Comparison of ENCODE assay signal across 12 mouse cellular contexts in the genomic region with DNA sequence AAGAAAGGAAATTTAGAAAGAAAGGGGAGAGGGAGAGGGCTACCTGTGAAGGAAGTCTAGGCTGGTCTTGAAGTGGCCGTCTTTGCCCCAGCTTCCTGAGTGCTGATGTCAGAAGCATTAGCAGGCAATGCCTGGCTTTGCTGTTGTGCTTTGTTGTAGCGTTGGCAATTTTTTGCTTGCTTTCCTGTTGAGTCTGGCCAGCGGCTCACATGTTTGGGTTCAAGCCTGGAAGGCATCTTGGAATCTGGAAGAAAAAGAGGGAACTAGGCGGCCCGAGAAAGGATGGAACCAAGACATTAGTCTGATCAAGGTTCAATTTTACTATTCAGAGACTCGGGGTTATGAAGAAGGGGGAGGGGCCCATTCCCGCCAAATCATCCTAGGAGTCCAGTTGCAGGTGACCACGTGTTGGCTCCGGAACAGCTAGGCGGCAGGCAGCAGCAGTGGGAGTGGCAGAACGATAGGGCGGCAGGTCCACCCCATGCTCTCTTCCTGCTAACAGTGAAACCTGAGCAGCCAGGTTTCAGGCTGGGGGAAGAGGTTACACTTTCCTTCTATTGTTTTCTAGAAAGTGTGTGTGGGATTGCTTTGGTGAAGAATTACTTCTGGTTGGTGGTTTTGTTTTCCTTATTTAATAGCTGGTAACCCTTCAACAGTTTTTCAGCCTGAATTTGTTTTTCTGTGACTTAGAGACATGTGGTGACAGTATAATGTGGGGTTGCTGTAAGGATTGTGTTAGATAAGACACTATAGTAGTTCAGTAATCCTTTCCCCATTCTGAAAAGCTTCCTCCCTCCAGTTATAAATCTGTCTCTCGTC. TPM values are rescaled to one million over a fixed set of nuclear protein-coding genes. Genes with fewer than 3 reads are reported as not detected.
DNase-seq lines count a peak whose midpoint lies in the region; ATAC-seq and TF ChIP-seq lines count a peak whose summit lies in the region.
"Had no signal": no experiment of that assay in that cellular context is flagged by ENCODE, and none has a peak within 500 bp of the region (broad histone marks: within the 10 kb centered on the region; RNA-seq: fewer than 3 reads in every experiment).

No protein-coding gene starts in this region.

- no peak for DNase-seq in embryonic facial prominence, embryonic 14.5 days (ENCODE audit: low spot score)
- peak; percentile 62 for DNase-seq in kidney, postnatal 14 days
- no peak for DNase-seq in left cerebral cortex, adult 2 months (ENCODE audit: extremely low spot score in 1 of 2, low spot score in 2 of 2)
- no peak for DNase-seq in adrenal gland, postnatal 10 days
- DNase-seq: right cerebral cortex, adult 18-20 months; thymus, postnatal 25 days had no signal

- H3K27me3 ChIP-seq in megakaryocyte, embryonic 14.5 days (replicated peaks): no peaks in the 10 kb centered on the region
- no peaks in the 10 kb centered on the region for H3K27me3 ChIP-seq in embryonic facial prominence, embryonic 14.5 days (replicated peaks; ENCODE audit: control insufficient read depth, insufficient read depth, low read length)
- no peaks in the 10 kb centered on the region for H3K27me3 ChIP-seq in stomach, embryonic 16.5 days (ENCODE audit: control insufficient read depth, insufficient read depth, low read length)
- H3K27me3 ChIP-seq: midbrain, embryonic 13.5 days had no signal

- H3K9me3 ChIP-seq in megakaryocyte, embryonic 14.5 days: no peaks in the 10 kb centered on the region
- no peaks in the 10 kb centered on the region for H3K9me3 ChIP-seq in embryonic facial prominence, embryonic 14.5 days (ENCODE audit: control insufficient read depth, low read length)
- no peaks in the 10 kb centered on the region for H3K9me3 ChIP-seq in stomach, embryonic 16.5 days (replicated peaks; ENCODE audit: control insufficient read depth, low read length)
- H3K9me3 ChIP-seq: midbrain, embryonic 13.5 days had no signal

- 0 out of 2 replicates have a peak overlapping the region, but pooled peaks have one; percentile 0 for H3K4me2 ChIP-seq in embryonic facial prominence, embryonic 14.5 days (ENCODE audit: low read depth, low read length)
- H3K4me2 ChIP-seq in stomach, embryonic 16.5 days (ENCODE audit: low read depth, low read length): no peak overlapping the region
- H3K4me2 ChIP-seq: midbrain, embryonic 13.5 days had no signal

- intact Hi-C loops in left cerebral cortex, adult 2 months (cut with DNase I): no loop called here

- peak overlapping the region; percentile 31 for H3K4me3 ChIP-seq in megakaryocyte, embryonic 14.5 days (replicated peaks)
- H3K4me3 ChIP-seq in embryonic facial prominence, embryonic 14.5 days (ENCODE audit: low read depth, low read length): no peak overlapping the region
- H3K4me3 ChIP-seq in stomach, embryonic 16.5 days (replicated peaks; ENCODE audit: low read length): no peak overlapping the region
- no peak overlapping the region for H3K4me3 ChIP-seq in left cerebral cortex, adult 2 months
- H3K4me3 ChIP-seq: layer of hippocampus, adult 2 months; midbrain, embryonic 13.5 days had no signal

- H3K4me1 ChIP-seq in megakaryocyte, embryonic 14.5 days: peaks cover 26% of the 10 kb centered on the region
- peaks cover 5% of the 10 kb centered on the region; the same call in 1 of the 2 replicates for H3K4me1 ChIP-seq in embryonic facial prominence, embryonic 14.5 days (ENCODE audit: control insufficient read depth, insufficient read depth, low read length)
- H3K4me1 ChIP-seq in stomach, embryonic 16.5 days (ENCODE audit: control insufficient read depth, insufficient read depth, low read length): peaks cover 3% of the 10 kb centered on the region; the same call in 1 of the 2 replicates

- WGBS in embryonic facial prominence, embryonic 14.5 days: 15% methylated on average over 13 of the region's 13 CpGs
- WGBS in stomach, embryonic 16.5 days: 12% methylated on average over 13 of the region's 13 CpGs

- no peak overlapping the region for H3K9ac ChIP-seq in embryonic facial prominence, embryonic 14.5 days (ENCODE audit: low read depth, low read length)
- H3K9ac ChIP-seq in stomach, embryonic 16.5 days (ENCODE audit: low read length): no peak overlapping the region
- H3K9ac ChIP-seq: midbrain, embryonic 13.5 days had no signal

- TF ChIP-seq CTCF in left cerebral cortex, adult 2 months (IDR thresholded peaks at IDR 0.05): no peak

- no peak for ATAC-seq in megakaryocyte, adult 5-6 weeks (ENCODE audit: poor library complexity, severe bottlenecking)
- ATAC-seq in embryonic facial prominence, embryonic 14.5 days (ENCODE audit: low read depth): no peak
- no peak for ATAC-seq in stomach, embryonic 16.5 days (ENCODE audit: insufficient read depth, low FRiP score)
- ATAC-seq: forebrain, embryonic 14.5 days; midbrain, embryonic 13.5 days had no signal

- H3K27ac ChIP-seq in embryonic facial prominence, embryonic 14.5 days (replicated peaks; ENCODE audit: low read depth, low read length): no peak overlapping the region
- peak overlapping the region; percentile 46; the same call in 1 of the 2 replicates for H3K27ac ChIP-seq in stomach, embryonic 16.5 days (ENCODE audit: low read length)
- H3K27ac ChIP-seq in left cerebral cortex, adult 2 months: no peak overlapping the region
- H3K27ac ChIP-seq: layer of hippocampus, adult 2 months; midbrain, embryonic 13.5 days had no signal

- H3K36me3 ChIP-seq in megakaryocyte, embryonic 14.5 days (replicated peaks; ENCODE audit: low read length): no peaks in the 10 kb centered on the region
- H3K36me3 ChIP-seq in embryonic facial prominence, embryonic 14.5 days (ENCODE audit: control insufficient read depth, insufficient read depth, low read length): no peaks in the 10 kb centered on the region
- no peaks in the 10 kb centered on the region for H3K36me3 ChIP-seq in stomach, embryonic 16.5 days (ENCODE audit: control insufficient read depth, insufficient read depth, low read length)
- H3K36me3 ChIP-seq: midbrain, embryonic 13.5 days had no signal

RNA-seq across cellular contexts. Expression of a gene that starts 48.6 kb away (rescaled TPM):
- not detected in 2 replicates for polyA plus RNA-seq in megakaryocyte, embryonic 14.5 days (2012; ENCODE audit: insufficient read depth, low replicate concordance)
- total RNA-seq in megakaryocyte, adult 5-6 weeks (2015): 0.13 and 0.43 TPM in 2 replicates
- 0.15 and 1.1 TPM in 2 replicates for total RNA-seq in megakaryocyte, adult 5-6 weeks (2017)
- polyA plus RNA-seq in embryonic facial prominence, embryonic 14.5 days (2014; fragmentation: Nextera tagmentation; extraction: Ambion mirVana): 4.8 and 5.6 TPM in 2 replicates
- polyA plus RNA-seq in stomach, embryonic 16.5 days (2015; fragmentation: Nextera tagmentation; extraction: Ambion mirVana): 0.36 and 1.0 TPM in 2 replicates
- total RNA-seq in left cerebral cortex, adult 2 months (2021): under 1 TPM; 0.09 to 0.16 TPM
- under 1 TPM; 0.58 to 0.90 TPM for total RNA-seq in adrenal gland, postnatal 10 days (2021)

RNA-seq across cellular contexts. Expression of a gene that starts 48.7 kb away (rescaled TPM):
- polyA plus RNA-seq in megakaryocyte, embryonic 14.5 days (2012; ENCODE audit: insufficient read depth, low replicate concordance): 0.22 TPM in 1 of 2 replicates, not detected in the other
- total RNA-seq in megakaryocyte, adult 5-6 weeks (2015): 4.6 and 4.8 TPM in 2 replicates
- total RNA-seq in megakaryocyte, adult 5-6 weeks (2017): 5.2 and 5.7 TPM in 2 replicates
- polyA plus RNA-seq in embryonic facial prominence, embryonic 14.5 days (2014; fragmentation: Nextera tagmentation; extraction: Ambion mirVana): 5.2 and 7.2 TPM in 2 replicates
- polyA plus RNA-seq in stomach, embryonic 16.5 days (2015; fragmentation: Nextera tagmentation; extraction: Ambion mirVana): 6.3 and 7.1 TPM in 2 replicates
- 1 to 10 TPM; 3.1 to 4.4 TPM for total RNA-seq in left cerebral cortex, adult 2 months (2021)
- total RNA-seq in adrenal gland, postnatal 10 days (2021): 1 to 10 TPM; 3.2 to 3.3 TPM
